Mouse (Mus musculus): Measurements from ENCODE around the gene Tmpo.
A peak's percentile ranks its signal among the peaks of the same experiment; 100 is the strongest.

Gene Tmpo

GRCm38 (mm10) chr10:91180761-91181460 lies at the start of gene Tmpo:
TSS of gene Tmpo (minus strand) at chr10:91181315.
- DNase-seq (ENCODE audit: low read depth, low spot score) = no peak

GRCm38 (mm10) chr10:91230400-91230799 lies 49.3 kb upstream of the Tmpo start:
- DNase-seq (ENCODE audit: low read depth, low spot score) = no peak

GRCm38 (mm10) chr10:91229518-91229961 lies 48.4 kb upstream of the Tmpo start:
- no peak for DNase-seq (ENCODE audit: low read depth, low spot score)

GRCm38 (mm10) chr10:91228924-91229517 lies 47.9 kb upstream of the Tmpo start:
- no peak for DNase-seq (ENCODE audit: low read depth, low spot score)

- no peak for DNase-seq (ENCODE audit: low read depth, low spot score)
These were observed 45.9 kb upstream of the Tmpo start for GRCm38 (mm10) chr10:91227034-91227433.

GRCm38 (mm10) chr10:91222398-91223236 lies 41.5 kb upstream of the Tmpo start:
- no peak for DNase-seq (ENCODE audit: low read depth, low spot score)

GRCm38 (mm10) chr10:91208899-91209667 lies 28.0 kb upstream of the Tmpo start:
- no peak for DNase-seq (ENCODE audit: low read depth, low spot score)

- DNase-seq (ENCODE audit: low read depth, low spot score) = no peak
These were observed 27.3 kb upstream of the Tmpo start for GRCm38 (mm10) chr10:91208461-91208860.

GRCm38 (mm10) chr10:91207275-91207674 lies 26.2 kb upstream of the Tmpo start:
- DNase-seq (ENCODE audit: low read depth, low spot score) = peak; percentile 16

- no peak for DNase-seq (ENCODE audit: low read depth, low spot score)
These were observed 24.5 kb upstream of the Tmpo start for GRCm38 (mm10) chr10:91205632-91206031.

GRCm38 (mm10) chr10:91200581-91200980 lies 19.5 kb upstream of the Tmpo start:
- no peak for DNase-seq (ENCODE audit: low read depth, low spot score)

- DNase-seq (ENCODE audit: low read depth, low spot score) = no peak
These were observed 18.2 kb upstream of the Tmpo start for GRCm38 (mm10) chr10:91199238-91199780.

- DNase-seq (ENCODE audit: low read depth, low spot score) = no peak
These were observed 16.6 kb upstream of the Tmpo start for GRCm38 (mm10) chr10:91197704-91198103.

GRCm38 (mm10) chr10:91196778-91197177 lies 15.7 kb upstream of the Tmpo start:
- DNase-seq (ENCODE audit: low read depth, low spot score) = no peak

GRCm38 (mm10) chr10:91195680-91196079 lies 14.6 kb upstream of the Tmpo start:
- DNase-seq (ENCODE audit: low read depth, low spot score) = no peak

GRCm38 (mm10) chr10:91195091-91195490 lies 14.0 kb upstream of the Tmpo start:
- DNase-seq (ENCODE audit: low read depth, low spot score) = no peak

- no peak for DNase-seq (ENCODE audit: low read depth, low spot score)
These were observed 10.7 kb upstream of the Tmpo start for GRCm38 (mm10) chr10:91191851-91192250.

GRCm38 (mm10) chr10:91189476-91189875 lies 8.4 kb upstream of the Tmpo start:
- peak; percentile 74 for DNase-seq (ENCODE audit: low read depth, low spot score)

GRCm38 (mm10) chr10:91188684-91189287 lies 7.7 kb upstream of the Tmpo start:
- peak; percentile 53 for DNase-seq (ENCODE audit: low read depth, low spot score)

GRCm38 (mm10) chr10:91187872-91188271 lies 6.8 kb upstream of the Tmpo start:
- DNase-seq (ENCODE audit: low read depth, low spot score) = peak; percentile 81

GRCm38 (mm10) chr10:91187349-91187748 lies 6.2 kb upstream of the Tmpo start:
- peak; percentile 13 for DNase-seq (ENCODE audit: low read depth, low spot score)
